Mouse (Mus musculus) liver, embryonic 14.5 days (tissue): ENCODE measurements around the gene Ska3.

ENCODE experiments used
- CTCF ChIP-seq: IDR thresholded peaks from 2 replicates; pipeline ENCODE4 v1.5.1; 2016; ENCODE audit warnings: antibody characterized with exemption, low read depth, control low read depth
- EP300 ChIP-seq: IDR thresholded peaks from 2 replicates; pipeline ENCODE4 v1.6.1; 2016; ENCODE audit warnings: antibody characterized with exemption, low read depth

DNA sequence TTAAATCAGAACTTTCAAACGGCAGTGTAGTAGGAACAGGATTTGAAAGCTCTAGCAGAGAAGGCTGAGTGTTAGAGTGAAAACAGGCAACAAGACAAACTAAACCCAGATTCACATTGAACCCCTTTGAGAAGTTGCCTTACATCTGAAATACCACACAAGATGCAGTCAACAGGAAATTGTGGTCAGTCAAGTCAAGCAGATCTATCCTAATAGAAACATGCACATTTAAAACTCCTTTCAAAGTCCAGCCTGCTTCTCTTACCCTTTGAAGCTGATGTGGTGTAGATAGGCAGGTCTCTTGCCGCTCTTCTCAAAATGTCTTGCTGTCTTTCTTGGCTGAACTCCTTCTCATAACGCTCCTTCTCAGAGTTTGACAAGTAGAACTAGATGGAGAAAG, 39.3 kb upstream of the Ska3 start:
- TF ChIP-seq CTCF = no peak
- TF ChIP-seq EP300 = no peak
